Comparison of ENCODE assay signal across 8 mouse cellular contexts in genomic region chr16:35768785-35769642, GRCm38 (mm10). TPM values are rescaled to one million over a fixed set of nuclear protein-coding genes. Genes with fewer than 3 reads are reported as not detected.
A peak's percentile ranks its signal among the peaks of the same experiment; 100 is the strongest.
DNase-seq lines count a peak whose midpoint lies in the region; ATAC-seq and TF ChIP-seq lines count a peak whose summit lies in the region.

Gene Dirc2, minus strand, starts transcription at chr16:35769356.

- peak; percentile 80 to 83 for DNase-seq in cerebellum, adult 2 months
- DNase-seq in forebrain, postnatal 0 days = peak; percentile 80
- peak; percentile 82 to 91 for DNase-seq in heart, postnatal 36 days
- peak; percentile 67 to 76 for DNase-seq in layer of hippocampus, adult 2 months (ENCODE audit: low spot score in 2 of 2)
- DNase-seq in lung, adult 2 months = peak; percentile 81
- DNase-seq in testis, postnatal 14 days (ENCODE audit: low spot score) = peak; percentile 82

- no peaks in the 10 kb centered on the region; the same call in 1 of the 2 replicates for H3K27me3 ChIP-seq in E14TG2a.4 (ENCODE audit: insufficient read depth, low read length)
- H3K27me3 ChIP-seq in cerebellum, adult 2 months (ENCODE audit: control insufficient read depth, insufficient read depth, low read length) = no peaks in the 10 kb centered on the region
- no peaks in the 10 kb centered on the region for H3K27me3 ChIP-seq in forebrain, postnatal 0 days (ENCODE audit: insufficient read depth, low read length)
- H3K27me3 ChIP-seq in neural tube, embryonic 15.5 days (replicated peaks) = no peaks in the 10 kb centered on the region

- no peaks in the 10 kb centered on the region for H3K9me3 ChIP-seq in E14TG2a.4 (ENCODE audit: low read length)
- H3K9me3 ChIP-seq in forebrain, postnatal 0 days (ENCODE audit: low read length) = no peaks in the 10 kb centered on the region
- H3K9me3 ChIP-seq in neural tube, embryonic 15.5 days (replicated peaks) = no peaks in the 10 kb centered on the region

- peaks cover 53% of the 10 kb centered on the region for H3K4me1 ChIP-seq in E14TG2a.4 (replicated peaks; ENCODE audit: low read depth, low read length)
- H3K4me1 ChIP-seq in cerebellum, adult 2 months (ENCODE audit: control insufficient read depth, insufficient read depth, low read length) = peaks cover 3% of the 10 kb centered on the region
- peaks cover 19% of the 10 kb centered on the region for H3K4me1 ChIP-seq in forebrain, postnatal 0 days (ENCODE audit: insufficient read depth)
- peaks cover 4% of the 10 kb centered on the region; the same call in 1 of the 2 replicates for H3K4me1 ChIP-seq in lung, adult 2 months (ENCODE audit: control insufficient read depth, insufficient read depth, low read length)
- peaks cover 40% of the 10 kb centered on the region for H3K4me1 ChIP-seq in neural tube, embryonic 15.5 days

- WGBS in cerebellum, adult 2 months = under 1% methylated on average over 78 of the region's 78 CpGs
- 2% methylated on average over 78 of the region's 78 CpGs for WGBS in forebrain, postnatal 0 days
- under 1% methylated on average over 78 of the region's 78 CpGs for WGBS in lung, adult 2 months
- WGBS in neural tube, embryonic 15.5 days = under 1% methylated on average over 77 of the region's 78 CpGs

- peak within 1 kb of the TSS; percentile 95 for H3K4me3 ChIP-seq in E14TG2a.4 (replicated peaks; ENCODE audit: low read length)
- peak within 1 kb of the TSS; percentile 99 for H3K4me3 ChIP-seq in cerebellum, adult 2 months (replicated peaks; ENCODE audit: insufficient read depth, low read depth, low read length)
- H3K4me3 ChIP-seq in forebrain, postnatal 0 days (ENCODE audit: low read depth, low read length) = peak within 1 kb of the TSS; percentile 60
- peak within 1 kb of the TSS; percentile 95 for H3K4me3 ChIP-seq in layer of hippocampus, adult 2 months
- peak within 1 kb of the TSS; percentile 97 for H3K4me3 ChIP-seq in lung, adult 2 months (replicated peaks; ENCODE audit: extremely low read depth, low read depth, low read length)
- H3K4me3 ChIP-seq in neural tube, embryonic 15.5 days (replicated peaks) = peak within 1 kb of the TSS; percentile 84

- peak within 1 kb of the TSS; percentile 90 for H3K9ac ChIP-seq in forebrain, postnatal 0 days
- peak within 1 kb of the TSS; percentile 87 for H3K9ac ChIP-seq in neural tube, embryonic 15.5 days (replicated peaks)

- peaks cover 20% of the 10 kb centered on the region for H3K36me3 ChIP-seq in E14TG2a.4 (ENCODE audit: insufficient read depth, low read length)
- H3K36me3 ChIP-seq in forebrain, postnatal 0 days (ENCODE audit: insufficient read depth) = no peaks in the 10 kb centered on the region
- no peaks in the 10 kb centered on the region for H3K36me3 ChIP-seq in neural tube, embryonic 15.5 days

- H3K4me2 ChIP-seq in forebrain, postnatal 0 days (ENCODE audit: low read depth) = peak within 1 kb of the TSS; percentile 62
- H3K4me2 ChIP-seq in neural tube, embryonic 15.5 days = peak within 1 kb of the TSS; percentile 92

- H3K27ac ChIP-seq in cerebellum, adult 2 months (ENCODE audit: insufficient read depth, low read length) = peak within 1 kb of the TSS; percentile 45
- peak within 1 kb of the TSS; percentile 78 for H3K27ac ChIP-seq in forebrain, postnatal 0 days (ENCODE audit: low read depth, low read length)
- peak within 1 kb of the TSS; percentile 85 for H3K27ac ChIP-seq in layer of hippocampus, adult 2 months
- H3K27ac ChIP-seq in neural tube, embryonic 15.5 days (replicated peaks) = peak within 1 kb of the TSS; percentile 82

- intact Hi-C loops in heart, postnatal 36 days (cut with DNase I) = loop anchor here (2.0 kb wide), 1 partner anchor 48 kb away; no protein-coding TSS in a partner anchor

- peak; percentile 83 for ATAC-seq in forebrain, postnatal 0 days
- peak; percentile 76 for ATAC-seq in neural tube, embryonic 15.5 days (ENCODE audit: low FRiP score)

- TF ChIP-seq CTCF in E14TG2a.4 (conservative IDR thresholded peaks at IDR 0.05; ENCODE audit: low read length) = no peak
- no peak for TF ChIP-seq CTCF in cerebellum, adult 2 months (IDR thresholded peaks at IDR 0.05; ENCODE audit: borderline replicate concordance, insufficient read depth, low read depth, low read length)
- no peak for TF ChIP-seq CTCF in forebrain, postnatal 0 days (IDR thresholded peaks at IDR 0.05; ENCODE audit: low read depth)
- no peak for TF ChIP-seq CTCF in layer of hippocampus, adult 2 months (conservative IDR thresholded peaks at IDR 0.05)
- no peak for TF ChIP-seq CTCF in lung, adult 2 months (IDR thresholded peaks at IDR 0.05; ENCODE audit: insufficient read depth, low read length)

- peak; percentile 43; the same call in 1 of the 2 replicates for TF ChIP-seq POLR2A in cerebellum, adult 2 months (IDR thresholded peaks at IDR 0.05; ENCODE audit: borderline replicate concordance, insufficient read depth, low read length)
- TF ChIP-seq POLR2A in lung, adult 2 months (IDR thresholded peaks at IDR 0.05; ENCODE audit: borderline replicate concordance, extremely low read depth, low read depth, low read length) = peak; percentile 46; the same call in 1 of the 2 replicates

RNA-seq across cellular contexts. Expression of gene Dirc2, which starts in this region (rescaled TPM):
- 56.8 and 57.3 TPM in 2 replicates for polyA plus RNA-seq in cerebellum, adult 2 months (2012; rRNA removed)
- total RNA-seq in forebrain, postnatal 0 days (2014; rRNA removed) = 80.9 and 90.9 TPM in 2 replicates
- polyA plus RNA-seq in forebrain, postnatal 0 days (2015; fragmentation: Nextera tagmentation; extraction: Ambion mirVana) = 41.6 and 50.1 TPM in 2 replicates
- 10 to 100 TPM; 64.2 to 70.4 TPM for total RNA-seq in heart, postnatal 36 days (2021)
- total RNA-seq in layer of hippocampus, adult 2 months (2021) = 10 to 100 TPM; 66.3 to 69.1 TPM
- 31.8 and 41.7 TPM in 2 replicates for polyA plus RNA-seq in lung, adult 2 months (2012; rRNA removed)
- 26.8 and 29.9 TPM in 2 replicates for polyA plus RNA-seq in neural tube, embryonic 15.5 days (2015; fragmentation: Nextera tagmentation; extraction: Ambion mirVana)

Comparison
In these comparisons a context has a peak if more than half of its experiments do, and no peak if none do; other contexts are left out.
1. Peak in every context shown above with its lines: DNase-seq, ATAC-seq, H3K4me3 ChIP-seq and H3K27ac ChIP-seq.